Mouse (Mus musculus) embryonic facial prominence, embryonic 11.5 days (tissue): Measurements from ENCODE around the gene Tecta. TPM values are rescaled to one million over a fixed set of nuclear protein-coding genes. Genes with fewer than 3 reads are reported as not detected.

Source experiments
- ATAC-seq: fragments of 200-750 bp; cut with Nextera tagmentation; replicated peaks from 2 replicates; pipeline ENCODE4 v1.8.0; 2017; ENCODE audit warnings: low read depth; ENCODE audit not compliant: insufficient number of reproducible peaks, low FRiP score, low TSS enrichment
- DNase-seq: peaks from one replicate; pipeline ENCODE4 v3.0.0-alpha.2; 2015; ENCODE audit warnings: low spot score
- H3K27ac ChIP-seq: fragments of 300-500 bp; sonication (generic); replicated peaks from 2 replicates; pipeline ENCODE4 v1.5.1; 2014; ENCODE audit warnings: mild to moderate bottlenecking, low read depth, low read length, control low read depth
- H3K27me3 ChIP-seq: fragments of 300-500 bp; sonication (generic); 2 replicates; pipeline ENCODE4 v1.6.1; 2014; ENCODE audit warnings: mild to moderate bottlenecking, low read length, moderate library complexity, mixed read lengths; ENCODE audit not compliant: control insufficient read depth, insufficient read depth
- H3K36me3 ChIP-seq: fragments of 300-500 bp; sonication (generic); replicated peaks from 2 replicates; pipeline ENCODE4 v1.6.1; 2014; ENCODE audit warnings: low read depth, mild to moderate bottlenecking, low read length, moderate library complexity, mixed read lengths; ENCODE audit not compliant: control insufficient read depth, insufficient read depth
- H3K4me1 ChIP-seq: fragments of 300-500 bp; sonication (generic); 2 replicates; pipeline ENCODE4 v1.6.1; 2014; ENCODE audit warnings: low read length, mixed read lengths; ENCODE audit not compliant: control insufficient read depth, insufficient read depth
- H3K4me2 ChIP-seq: fragments of 300-500 bp; sonication (generic); 2 replicates; pipeline ENCODE4 v1.6.1; 2014; ENCODE audit warnings: low read depth, mild to moderate bottlenecking, control low read depth, low read length, moderate library complexity
- H3K4me3 ChIP-seq: fragments of 300-500 bp; sonication (generic); 2 replicates; pipeline ENCODE4 v1.5.1; 2014; ENCODE audit warnings: low read depth, low read length, control low read depth
- H3K9ac ChIP-seq: fragments of 300-500 bp; sonication (generic); replicated peaks from 2 replicates; pipeline ENCODE4 v1.6.1; 2014; ENCODE audit warnings: mild to moderate bottlenecking, control low read depth, low read length
- H3K9me3 ChIP-seq: fragments of 300-500 bp; sonication (generic); replicated peaks from 2 replicates; pipeline ENCODE4 v1.6.1; 2016; ENCODE audit warnings: mild to moderate bottlenecking, low read length, inconsistent platforms, mixed read lengths; ENCODE audit not compliant: control insufficient read depth
- WGBS: fragments of 180-500 bp; shearing (Covaris S2); extraction: QIAGEN DNeasy Blood & Tissue Kit; methylation state at CpG from one replicate; pipeline ENCODE4 v1.1.7; 2014; 5-methylcytosine and 5-hydroxymethylcytosine counted together
- polyA plus RNA-seq: library from polyadenylated mRNA; unstranded; fragments of >200 nt; fragmentation: Nextera tagmentation; extraction: Ambion mirVana; gene quantifications from 2 replicates; pipeline ENCODE4 v1.2.1, GENCODE M21; 2014

The Tecta gene
- polyA plus RNA-seq, 1 experiment from 2014 or later = 0.14 TPM

GRCm38 (mm10) chr9:42314959-42315358 lies 84.8 kb downstream of the Tecta start:
- WGBS = 58% methylated on average over 4 of the region's 4 CpGs
- Histone ChIP-seq H3K27me3 (no peaks in the 10 kb centered on the region), H3K9me3 (no peaks in the 10 kb centered on the region), H3K36me3 (no peaks in the 10 kb centered on the region), H3K4me3 (no peak overlapping the region), H3K9ac (no peak overlapping the region), H3K27ac (no peak overlapping the region), H3K4me2 (no peak overlapping the region), H3K4me1 (no peaks in the 10 kb centered on the region)
- no peak for ATAC-seq
- peak; percentile 63 for DNase-seq

- Histone ChIP-seq H3K36me3 (no peaks in the 10 kb centered on the region), H3K4me3 (no peak overlapping the region), H3K9ac (no peak overlapping the region), H3K4me1 (no peaks in the 10 kb centered on the region), H3K9me3 (no peaks in the 10 kb centered on the region), H3K4me2 (no peak overlapping the region), H3K27ac (no peak overlapping the region), H3K27me3 (no peaks in the 10 kb centered on the region)
- WGBS = 85% methylated on average over 6 of the region's 6 CpGs
- ATAC-seq (no peak), DNase-seq (no peak)
Observed at GRCm38 (mm10) chr9:42314388-42314787, 85.3 kb downstream of the Tecta start.

- Histone ChIP-seq H3K4me1 (no peaks in the 10 kb centered on the region), H3K27ac (no peak overlapping the region), H3K27me3 (no peaks in the 10 kb centered on the region), H3K36me3 (no peaks in the 10 kb centered on the region), H3K4me2 (no peak overlapping the region), H3K4me3 (no peak overlapping the region), H3K9me3 (no peaks in the 10 kb centered on the region), H3K9ac (no peak overlapping the region)
- WGBS = 8% methylated on average over 3 of the region's 3 CpGs
- no peak for ATAC-seq
- DNase-seq = peak; percentile 30
Observed at GRCm38 (mm10) chr9:42313872-42314271, 85.9 kb downstream of the Tecta start.

GRCm38 (mm10) chr9:42311311-42311710 lies 88.4 kb downstream of the Tecta start:
- Histone ChIP-seq H3K4me3 (no peak overlapping the region), H3K9ac (no peak overlapping the region), H3K27ac (no peak overlapping the region), H3K36me3 (no peaks in the 10 kb centered on the region), H3K9me3 (no peaks in the 10 kb centered on the region), H3K27me3 (no peaks in the 10 kb centered on the region), H3K4me1 (no peaks in the 10 kb centered on the region), H3K4me2 (no peak overlapping the region)
- ATAC-seq = no peak
- 84% methylated on average over 3 of the region's 3 CpGs for WGBS
- peak; percentile 9 for DNase-seq

GRCm38 (mm10) chr9:42303894-42304293 lies 95.8 kb downstream of the Tecta start:
- 88% methylated on average over 4 of the region's 4 CpGs for WGBS
- Histone ChIP-seq H3K27ac (no peak overlapping the region), H3K4me3 (no peak overlapping the region)

GRCm38 (mm10) chr9:42301082-42301633 lies 98.6 kb downstream of the Tecta start:
- Histone ChIP-seq H3K9me3 (no peaks in the 10 kb centered on the region), H3K27ac (no peak overlapping the region), H3K4me2 (no peak overlapping the region), H3K36me3 (no peaks in the 10 kb centered on the region), H3K4me1 (no peaks in the 10 kb centered on the region), H3K4me3 (no peak overlapping the region), H3K27me3 (no peaks in the 10 kb centered on the region), H3K9ac (no peak overlapping the region)
- ATAC-seq = no peak
- WGBS = 80% methylated on average over 6 of the region's 6 CpGs
- DNase-seq = no peak

More at GRCm38 (mm10) chr9:42303894-42304293, 95.8 kb downstream of the Tecta start:
- ATAC-seq = no peak
- Histone ChIP-seq H3K4me2 (no peak overlapping the region), H3K4me1 (no peaks in the 10 kb centered on the region), H3K36me3 (no peaks in the 10 kb centered on the region), H3K27me3 (no peaks in the 10 kb centered on the region), H3K9me3 (no peaks in the 10 kb centered on the region), H3K9ac (no peak overlapping the region)
- no peak for DNase-seq

GRCm38 (mm10) chr9:42296297-42296922 lies 103.3 kb downstream of the Tecta start:
- Histone ChIP-seq H3K27ac (no peak overlapping the region), H3K4me3 (no peak overlapping the region), H3K27me3 (no peaks in the 10 kb centered on the region), H3K4me2 (no peak overlapping the region), H3K9me3 (no peaks in the 10 kb centered on the region), H3K4me1 (no peaks in the 10 kb centered on the region), H3K36me3 (no peaks in the 10 kb centered on the region), H3K9ac (no peak overlapping the region)
- WGBS = 88% methylated on average over 10 of the region's 10 CpGs
- ATAC-seq = no peak
- no peak for DNase-seq

- Histone ChIP-seq H3K9ac (no peak overlapping the region), H3K9me3 (no peaks in the 10 kb centered on the region), H3K27ac (no peak overlapping the region), H3K4me2 (no peak overlapping the region), H3K27me3 (no peaks in the 10 kb centered on the region), H3K36me3 (no peaks in the 10 kb centered on the region), H3K4me3 (no peak overlapping the region), H3K4me1 (no peaks in the 10 kb centered on the region)
- no peak for DNase-seq
- no peak for ATAC-seq
- 74% methylated on average over 2 of the region's 2 CpGs for WGBS
Observed at GRCm38 (mm10) chr9:42294131-42294530, 105.6 kb downstream of the Tecta start.
